Mouse (Mus musculus) hematopoietic stem cell, adult 5-6 weeks (primary cell): ENCODE data around the gene Tcf12. TPM values are rescaled to one million over a fixed set of nuclear protein-coding genes. Genes with fewer than 3 reads are reported as not detected.

Experiments
- ATAC-seq, 2 experiments: fragments of 125-278 bp in 1 of 2; replicated peaks in 1 of 2; 2 replicates each; pipeline ENCODE4 v1.8.0; 2016 to 2017; ENCODE audit warnings: inconsistent platforms in 2 of 2, mild to moderate bottlenecking in 2 of 2, moderate number of reproducible peaks in 2 of 2, low read depth in 1 of 2, moderate TSS enrichment in 1 of 2; ENCODE audit not compliant: low FRiP score in 2 of 2, poor library complexity in 2 of 2, severe bottlenecking in 2 of 2, insufficient read depth in 1 of 2, low TSS enrichment in 1 of 2
- total RNA-seq: library from RNA; stranded (forward); fragments of 172-1452, 232-1000 nt; gene quantifications from 2 replicates; pipeline ENCODE4 v1.2.3, GENCODE M21; 2017

The Tcf12 gene
- total RNA-seq, 1 experiment from 2014 or later, result 70.2 TPM

- 0 out of 4 replicates have a peak, but pooled peaks have one; percentile 40 to 48 for ATAC-seq
Observed at GRCm38 (mm10) chr9:71806422-71806805, 305.3 kb downstream of the Tcf12 start.

- ATAC-seq, result no peak
Observed at GRCm38 (mm10) chr9:71805646-71806421, 305.8 kb downstream of the Tcf12 start.

GRCm38 (mm10) chr9:71804116-71804515, 307.6 kb downstream of the Tcf12 start:
- no peak for ATAC-seq

- no peak for ATAC-seq
Observed at GRCm38 (mm10) chr9:71803281-71803680, 308.4 kb downstream of the Tcf12 start.

- no peak for ATAC-seq
Observed at GRCm38 (mm10) chr9:71799598-71799997, 312.1 kb downstream of the Tcf12 start.

- no peak for ATAC-seq
Observed at GRCm38 (mm10) chr9:71798176-71798575, 313.5 kb downstream of the Tcf12 start.

Other genes starting within 250 kb of the Tcf12 start
- gene Zfp280d, start 163.0 kb upstream of the Tcf12 start, total RNA-seq, result 95.1 and 96.4 TPM in 2 replicates